ENCODE assay signal across 8 mouse cellular contexts in the genomic region with DNA sequence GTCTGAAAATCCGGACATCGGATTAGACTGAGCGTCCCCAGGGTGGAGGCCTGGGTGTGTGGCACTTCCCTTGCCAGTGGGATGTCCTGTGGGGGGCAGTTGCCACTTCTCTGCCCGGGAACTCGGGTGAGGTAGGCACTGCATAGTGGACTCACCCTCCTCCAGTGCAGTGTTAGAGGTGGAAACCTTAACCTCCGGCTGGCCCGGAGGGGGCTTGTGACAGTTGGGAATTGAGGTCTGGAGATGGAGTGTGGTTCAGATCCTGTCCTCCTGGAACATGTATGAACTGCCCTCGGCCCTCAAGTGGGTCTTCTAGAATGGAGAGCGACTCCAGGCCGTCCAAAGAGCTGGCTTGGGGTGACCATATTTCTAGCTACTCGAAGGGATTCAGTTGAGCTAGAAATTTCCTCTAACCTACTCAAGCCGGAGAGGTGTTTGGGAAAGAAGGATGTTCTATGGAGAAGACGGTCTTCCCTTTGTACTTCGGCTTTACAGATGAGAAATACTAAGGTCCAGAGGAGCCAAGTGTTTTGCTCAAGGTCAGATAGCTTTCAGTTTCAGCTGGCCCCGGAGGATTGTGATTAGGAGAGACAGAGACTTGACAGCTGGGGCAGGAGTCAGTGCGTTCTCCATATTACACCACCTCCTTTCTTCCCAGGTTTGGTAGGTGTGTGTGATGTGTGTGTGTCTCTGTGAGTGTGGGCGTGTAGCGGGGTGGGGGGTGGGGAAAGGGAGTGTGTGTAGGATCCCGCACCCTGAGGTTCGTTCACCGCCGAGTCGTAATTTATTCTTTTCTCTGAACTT. TPM values are rescaled to one million over a fixed set of nuclear protein-coding genes. Genes with fewer than 3 reads are reported as not detected.
A peak's percentile ranks its signal among the peaks of the same experiment; 100 is the strongest.
DNase-seq lines count a peak whose midpoint lies in the region; ATAC-seq lines count a peak whose summit lies in the region.

No protein-coding gene starts in this region.

- H3K27ac ChIP-seq in forebrain, embryonic 16.5 days (ENCODE audit: low read length): no peak overlapping the region
- peak overlapping the region; percentile 10; the same call in 1 of the 2 replicates for H3K27ac ChIP-seq in midbrain, embryonic 12.5 days (replicated peaks)

- H3K4me3 ChIP-seq in forebrain, embryonic 16.5 days (replicated peaks; ENCODE audit: low read length): peak overlapping the region; percentile 66
- H3K4me3 ChIP-seq in midbrain, embryonic 12.5 days: peak overlapping the region; percentile 59

- H3K27me3 ChIP-seq in forebrain, embryonic 16.5 days (replicated peaks; ENCODE audit: control insufficient read depth, insufficient read depth, low read length): peaks cover 9% of the 10 kb centered on the region; the same call in 1 of the 2 replicates
- H3K27me3 ChIP-seq in midbrain, embryonic 12.5 days: peaks cover 66% of the 10 kb centered on the region

- peak; percentile 27 for ATAC-seq in forebrain, embryonic 16.5 days
- ATAC-seq in midbrain, embryonic 12.5 days (ENCODE audit: low FRiP score, low read depth): peak; percentile 45
- ATAC-seq in frontal cortex, adult (ENCODE audit: low TSS enrichment): no peak

- DNase-seq in adrenal gland, adult 2 months: peak; percentile 67
- no peak for DNase-seq in adrenal gland, postnatal 4 days (ENCODE audit: low spot score in 2 of 2)
- peak; percentile 47 for DNase-seq in 416B (ENCODE audit: low read depth)
- peak; percentile 34 to 53 for DNase-seq in kidney, postnatal 25 days
- no peak for DNase-seq in left cerebral cortex, postnatal 36 days (ENCODE audit: low spot score in 2 of 2)

- H3K9ac ChIP-seq in forebrain, embryonic 16.5 days (replicated peaks; ENCODE audit: low read depth, low read length): peak overlapping the region; percentile 62
- peak overlapping the region; percentile 37 for H3K9ac ChIP-seq in midbrain, embryonic 12.5 days (replicated peaks)

- intact Hi-C loops in left cerebral cortex, postnatal 36 days (cut with DNase I): no loop called here

- H3K9me3 ChIP-seq in forebrain, embryonic 16.5 days (ENCODE audit: control insufficient read depth, low read length): no peaks in the 10 kb centered on the region
- H3K9me3 ChIP-seq in midbrain, embryonic 12.5 days: no peaks in the 10 kb centered on the region

- H3K36me3 ChIP-seq in forebrain, embryonic 16.5 days (ENCODE audit: control insufficient read depth, insufficient read depth): no peaks in the 10 kb centered on the region
- H3K36me3 ChIP-seq in midbrain, embryonic 12.5 days: no peaks in the 10 kb centered on the region

- WGBS in forebrain, embryonic 16.5 days: 3% methylated on average over 23 of the region's 23 CpGs
- WGBS in midbrain, embryonic 12.5 days: under 1% methylated on average over 23 of the region's 23 CpGs

- peak overlapping the region; percentile 98 for H3K4me2 ChIP-seq in forebrain, embryonic 16.5 days (ENCODE audit: low read length)
- H3K4me2 ChIP-seq in midbrain, embryonic 12.5 days (replicated peaks): peak overlapping the region; percentile 92

- peaks cover 63% of the 10 kb centered on the region for H3K4me1 ChIP-seq in forebrain, embryonic 16.5 days (replicated peaks; ENCODE audit: control insufficient read depth, insufficient read depth, low read length)
- H3K4me1 ChIP-seq in midbrain, embryonic 12.5 days: peaks cover 72% of the 10 kb centered on the region

RNA-seq across cellular contexts. Expression of a gene that starts 9.2 kb away (rescaled TPM):
- total RNA-seq in adrenal gland, adult 2 months (2021): 10 to 100 TPM; 17.0 to 30.8 TPM
- 43.7 and 44.9 TPM in 2 replicates for polyA plus RNA-seq in adrenal gland, adult 2 months (2012; rRNA removed)
- total RNA-seq in adrenal gland, postnatal 4 days (2021): 10 to 100 TPM; 46.4 to 50.6 TPM
- polyA plus RNA-seq in forebrain, embryonic 16.5 days (2015; fragmentation: Nextera tagmentation; extraction: Ambion mirVana): 9.5 and 10.6 TPM in 2 replicates
- polyA plus RNA-seq in midbrain, embryonic 12.5 days (2016; fragmentation: Nextera tagmentation; extraction: Ambion mirVana): 15.5 and 17.3 TPM in 2 replicates
- total RNA-seq in left cerebral cortex, postnatal 36 days (2021): 10 to 100 TPM; 10.5 to 11.6 TPM

RNA-seq across cellular contexts. Expression of a gene that starts 29.2 kb away (rescaled TPM):
- total RNA-seq in adrenal gland, adult 2 months (2021): under 1 TPM; 0.48 to 0.86 TPM
- 0.07 and 0.08 TPM in 2 replicates for polyA plus RNA-seq in adrenal gland, adult 2 months (2012; rRNA removed)
- total RNA-seq in adrenal gland, postnatal 4 days (2021): 1 to 10 TPM; 7.5 to 9.1 TPM
- polyA plus RNA-seq in forebrain, embryonic 16.5 days (2015; fragmentation: Nextera tagmentation; extraction: Ambion mirVana): 10.3 and 10.9 TPM in 2 replicates
- polyA plus RNA-seq in midbrain, embryonic 12.5 days (2016; fragmentation: Nextera tagmentation; extraction: Ambion mirVana): 28.3 and 29.0 TPM in 2 replicates
- total RNA-seq in left cerebral cortex, postnatal 36 days (2021): under 1 TPM; 0.39 to 0.47 TPM

RNA-seq across cellular contexts. Expression of a gene that starts 46.0 kb away (rescaled TPM):
- not detected for total RNA-seq in adrenal gland, adult 2 months (2021)
- 1.1 and 1.2 TPM in 2 replicates for polyA plus RNA-seq in adrenal gland, adult 2 months (2012; rRNA removed)
- total RNA-seq in adrenal gland, postnatal 4 days (2021): 1 to 10 TPM in 1 of 2 experiments, under 1 TPM in 1; 0.50 to 1.0 TPM
- polyA plus RNA-seq in forebrain, embryonic 16.5 days (2015; fragmentation: Nextera tagmentation; extraction: Ambion mirVana): 0.51 and 1.0 TPM in 2 replicates
- polyA plus RNA-seq in midbrain, embryonic 12.5 days (2016; fragmentation: Nextera tagmentation; extraction: Ambion mirVana): 0.67 and 0.80 TPM in 2 replicates
- 1 to 10 TPM; 2.0 TPM for total RNA-seq in left cerebral cortex, postnatal 36 days (2021)

Comparison
In these comparisons a context has a peak if more than half of its experiments do, and no peak if none do; other contexts are left out.
1. DNase-seq: peak in adrenal gland, adult 2 months (single experiment), 416B (single experiment) and kidney, postnatal 25 days (2 of 2); none in adrenal gland, postnatal 4 days (0 of 2) and left cerebral cortex, postnatal 36 days (0 of 2).
2. RNA of a gene that starts 29.2 kb away (total RNA-seq): 7.5 to 9.1 TPM in adrenal gland, postnatal 4 days; 0.48 to 0.86 TPM in adrenal gland, adult 2 months and 0.39 to 0.47 TPM in left cerebral cortex, postnatal 36 days; every median in the first group is over 4 times any median in the second.